In genomic region chr14:118691910-118692309, GRCm38 (mm10) we compare ENCODE assay signal across 16 mouse cellular contexts. TPM values are rescaled to one million over a fixed set of nuclear protein-coding genes. Genes with fewer than 3 reads are reported as not detected.
DNase-seq lines count a peak whose midpoint lies in the region; ATAC-seq and TF ChIP-seq lines count a peak whose summit lies in the region.
"Had no signal": no experiment of that assay in that cellular context is flagged by ENCODE, and none has a peak within 500 bp of the region (broad histone marks: within the 10 kb centered on the region; RNA-seq: fewer than 3 reads in every experiment).

No protein-coding gene starts in this region.

- no peaks in the 10 kb centered on the region for H3K9me3 ChIP-seq in heart, embryonic 15.5 days (replicated peaks)
- no peaks in the 10 kb centered on the region for H3K9me3 ChIP-seq in heart, embryonic 10.5 days
- H3K9me3 ChIP-seq in embryonic facial prominence, embryonic 13.5 days: no peaks in the 10 kb centered on the region
- H3K9me3 ChIP-seq: heart, embryonic 12.5 days; limb, embryonic 10.5 days; liver, embryonic 13.5 days; stomach, embryonic 15.5 days had no signal

- DNase-seq in heart, embryonic 10.5 days (ENCODE audit: low spot score): no peak
- peak; percentile 55 to 66 for DNase-seq in spleen, adult 2 months (ENCODE audit: low read depth in 1 of 2, low spot score in 2 of 2)
- DNase-seq in spleen, adult 12 weeks (ENCODE audit: low spot score): no peak
- DNase-seq in left cerebral cortex, adult 9 months (ENCODE audit: low spot score in 2 of 2): no peak
- DNase-seq in ovary, postnatal 14 days (ENCODE audit: low spot score): no peak
- DNase-seq: adrenal gland, adult 2 months; cerebellum, postnatal 14 days; liver, embryonic 13.5 days; lung, postnatal 10 days; thymus, postnatal 36 days had no signal

- H3K4me3 ChIP-seq in heart, embryonic 15.5 days: no peak overlapping the region
- no peak overlapping the region for H3K4me3 ChIP-seq in heart, embryonic 10.5 days
- no peak overlapping the region for H3K4me3 ChIP-seq in spleen, adult 2 months (ENCODE audit: extremely low read depth, insufficient read depth, insufficient read length)
- no peak overlapping the region for H3K4me3 ChIP-seq in embryonic facial prominence, embryonic 13.5 days
- H3K4me3 ChIP-seq: heart, embryonic 12.5 days; limb, embryonic 10.5 days; liver, embryonic 13.5 days; stomach, embryonic 15.5 days had no signal

- no peak overlapping the region for H3K9ac ChIP-seq in heart, embryonic 15.5 days
- H3K9ac ChIP-seq in embryonic facial prominence, embryonic 13.5 days: no peak overlapping the region
- H3K9ac ChIP-seq: heart, embryonic 12.5 days; liver, embryonic 13.5 days; stomach, embryonic 15.5 days had no signal

- 76% methylated on average over 6 of the region's 6 CpGs for WGBS in heart, embryonic 15.5 days
- 83% methylated on average over 6 of the region's 6 CpGs for WGBS in heart, embryonic 10.5 days
- WGBS in spleen, adult 2 months: 47% methylated on average over 6 of the region's 6 CpGs
- WGBS in embryonic facial prominence, embryonic 13.5 days: 69% methylated on average over 6 of the region's 6 CpGs

- H3K36me3 ChIP-seq in heart, embryonic 15.5 days: no peaks in the 10 kb centered on the region
- no peaks in the 10 kb centered on the region for H3K36me3 ChIP-seq in heart, embryonic 10.5 days
- H3K36me3 ChIP-seq in spleen, adult 2 months (ENCODE audit: control insufficient read depth, insufficient read depth, low read length): 0 out of 2 replicates have a peak, but pooled peaks cover 2% of the 10 kb centered on the region
- H3K36me3 ChIP-seq in embryonic facial prominence, embryonic 13.5 days: no peaks in the 10 kb centered on the region
- H3K36me3 ChIP-seq: heart, embryonic 12.5 days; limb, embryonic 10.5 days; liver, embryonic 13.5 days; stomach, embryonic 15.5 days had no signal

- 0 out of 2 replicates have a peak overlapping the region, but pooled peaks have one; percentile 12 for H3K27ac ChIP-seq in heart, embryonic 15.5 days
- no peak overlapping the region for H3K27ac ChIP-seq in heart, embryonic 10.5 days
- H3K27ac ChIP-seq in spleen, adult 2 months (ENCODE audit: insufficient read depth, low read length): peak overlapping the region; percentile 40
- peak overlapping the region; percentile 39; the same call in 1 of the 2 replicates for H3K27ac ChIP-seq in embryonic facial prominence, embryonic 13.5 days
- H3K27ac ChIP-seq: limb, embryonic 10.5 days; liver, embryonic 13.5 days; stomach, embryonic 15.5 days had no signal

- H3K4me1 ChIP-seq in heart, embryonic 15.5 days (replicated peaks): peaks cover 4% of the 10 kb centered on the region; the same call in 1 of the 2 replicates
- H3K4me1 ChIP-seq in heart, embryonic 10.5 days: 0 out of 2 replicates have a peak, but pooled peaks cover 6% of the 10 kb centered on the region
- H3K4me1 ChIP-seq in spleen, adult 2 months (ENCODE audit: control insufficient read depth, insufficient read depth, insufficient read length): peaks cover 31% of the 10 kb centered on the region; the same call in 1 of the 2 replicates
- H3K4me1 ChIP-seq in embryonic facial prominence, embryonic 13.5 days: peaks cover 25% of the 10 kb centered on the region
- H3K4me1 ChIP-seq: heart, embryonic 12.5 days had no signal

- H3K4me2 ChIP-seq in heart, embryonic 15.5 days: no peak overlapping the region
- no peak overlapping the region for H3K4me2 ChIP-seq in embryonic facial prominence, embryonic 13.5 days
- H3K4me2 ChIP-seq: heart, embryonic 12.5 days; liver, embryonic 13.5 days; stomach, embryonic 15.5 days had no signal

- H3K27me3 ChIP-seq in heart, embryonic 15.5 days: no peaks in the 10 kb centered on the region
- H3K27me3 ChIP-seq in heart, embryonic 10.5 days (ENCODE audit: insufficient read depth, poor library complexity, severe bottlenecking): peaks cover 12% of the 10 kb centered on the region; the same call in 1 of the 2 replicates
- no peaks in the 10 kb centered on the region for H3K27me3 ChIP-seq in spleen, adult 2 months (ENCODE audit: control insufficient read depth, insufficient read depth, low read length)
- H3K27me3 ChIP-seq in embryonic facial prominence, embryonic 13.5 days: no peaks in the 10 kb centered on the region
- H3K27me3 ChIP-seq: heart, embryonic 12.5 days; liver, embryonic 13.5 days; stomach, embryonic 15.5 days had no signal

- TF ChIP-seq CTCF in spleen, adult 2 months (IDR thresholded peaks at IDR 0.05; ENCODE audit: extremely low read depth, insufficient read depth, insufficient read length, insufficient replicate concordance): no peak

- TF ChIP-seq POLR2A in spleen, adult 2 months (IDR thresholded peaks at IDR 0.05; ENCODE audit: low read depth, low read length): no peak

- ATAC-seq in heart, embryonic 15.5 days (replicated peaks; ENCODE audit: insufficient number of reproducible peaks, insufficient read depth, low FRiP score, low read depth): no peak
- ATAC-seq in embryonic facial prominence, embryonic 13.5 days (ENCODE audit: insufficient number of reproducible peaks, insufficient read depth, low FRiP score, low TSS enrichment, low read depth): no peak
- ATAC-seq in erythroid progenitor cell, adult 5-6 weeks (replicated peaks; ENCODE audit: low FRiP score, poor library complexity, severe bottlenecking): no peak

RNA-seq across cellular contexts. Expression of gene Abcc4, which starts 14.1 kb away (rescaled TPM):
- polyA plus RNA-seq in heart, embryonic 15.5 days (2015; fragmentation: Nextera tagmentation; extraction: Ambion mirVana): 1.6 and 2.2 TPM in 2 replicates
- polyA plus RNA-seq in heart, embryonic 10.5 days (2016; fragmentation: Nextera tagmentation; extraction: Ambion mirVana): 1.9 TPM in 2 replicates
- 2.9 and 3.6 TPM in 2 replicates for polyA plus RNA-seq in spleen, adult 2 months (2012; rRNA removed)
- 2.0 and 3.7 TPM in 2 replicates for polyA plus RNA-seq in embryonic facial prominence, embryonic 13.5 days (2015; fragmentation: Nextera tagmentation; extraction: Ambion mirVana)
- total RNA-seq in erythroid progenitor cell, adult 5-6 weeks (2015; ENCODE audit: low replicate concordance): 16.3 and 17.7 TPM in 2 replicates
- 14.5 and 17.5 TPM in 2 replicates for total RNA-seq in erythroid progenitor cell, adult 5-6 weeks (2017; ENCODE audit: low replicate concordance)

Comparison
In these comparisons a context has a peak if more than half of its experiments do, and no peak if none do; other contexts are left out.
1. DNase-seq: peak in spleen, adult 2 months (2 of 2); none in heart, embryonic 10.5 days (single experiment), spleen, adult 12 weeks (single experiment), left cerebral cortex, adult 9 months (0 of 2) and ovary, postnatal 14 days (single experiment).